Mouse (Mus musculus) liver, embryonic 13.5 days (tissue): ENCODE results near the gene Pzp. TPM values are rescaled to one million over a fixed set of nuclear protein-coding genes. Genes with fewer than 3 reads are reported as not detected.

Source experiments
- ATAC-seq: fragments of 200-750 bp; cut with Nextera tagmentation; 2 replicates; pipeline ENCODE4 v1.8.0; 2017; ENCODE audit warnings: low read depth, mild to moderate bottlenecking, moderate number of reproducible peaks, moderate library complexity
- DNase-seq: peaks from one replicate; pipeline ENCODE4 v3.0.0; 2022
- H3K27ac ChIP-seq: fragments of 300-500 bp; sonication (generic); 2 replicates; pipeline ENCODE4 v1.5.1; 2015; ENCODE audit warnings: moderate library complexity, mild to moderate bottlenecking, inconsistent platforms
- H3K27me3 ChIP-seq: fragments of 300-500 bp; sonication (generic); 2 replicates; pipeline ENCODE4 v1.6.1; 2015; ENCODE audit warnings: mild to moderate bottlenecking, inconsistent platforms
- H3K36me3 ChIP-seq: fragments of 300-500 bp; sonication (generic); 2 replicates; pipeline ENCODE4 v1.6.1; 2015; ENCODE audit warnings: mild to moderate bottlenecking, inconsistent platforms
- H3K4me1 ChIP-seq: fragments of 300-500 bp; sonication (generic); replicated peaks from 2 replicates; pipeline ENCODE4 v1.6.1; 2015; ENCODE audit warnings: inconsistent platforms
- H3K4me2 ChIP-seq: fragments of 300-500 bp; sonication (generic); 2 replicates; pipeline ENCODE4 v1.6.1; 2015; ENCODE audit warnings: inconsistent platforms, mild to moderate bottlenecking, moderate library complexity
- H3K4me3 ChIP-seq: fragments of 300-500 bp; sonication (generic); replicated peaks from 2 replicates; pipeline ENCODE4 v1.5.1; 2015; ENCODE audit warnings: mild to moderate bottlenecking, inconsistent platforms
- H3K9ac ChIP-seq: fragments of 300-500 bp; sonication (generic); 2 replicates; pipeline ENCODE4 v1.6.1; 2015; ENCODE audit warnings: mild to moderate bottlenecking, inconsistent platforms
- H3K9me3 ChIP-seq: fragments of 300-500 bp; sonication (generic); replicated peaks from 2 replicates; pipeline ENCODE4 v1.6.1; 2016; ENCODE audit warnings: inconsistent platforms
- WGBS: fragments of 180-500 bp; shearing (Covaris S2); methylation state at CpG from one replicate; pipeline ENCODE4 v1.1.7; 2015; ENCODE audit not compliant: insufficient replicate concordance; 5-methylcytosine and 5-hydroxymethylcytosine counted together
- polyA plus RNA-seq: library from polyadenylated mRNA; unstranded; fragments of >200 nt; fragmentation: Nextera tagmentation; extraction: Ambion mirVana; gene quantifications from 2 replicates; pipeline ENCODE4 v1.2.1, GENCODE M21; 2015

Pzp gene
- polyA plus RNA-seq, 1 experiment from 2014 or later, result 64.5 TPM

DNA sequence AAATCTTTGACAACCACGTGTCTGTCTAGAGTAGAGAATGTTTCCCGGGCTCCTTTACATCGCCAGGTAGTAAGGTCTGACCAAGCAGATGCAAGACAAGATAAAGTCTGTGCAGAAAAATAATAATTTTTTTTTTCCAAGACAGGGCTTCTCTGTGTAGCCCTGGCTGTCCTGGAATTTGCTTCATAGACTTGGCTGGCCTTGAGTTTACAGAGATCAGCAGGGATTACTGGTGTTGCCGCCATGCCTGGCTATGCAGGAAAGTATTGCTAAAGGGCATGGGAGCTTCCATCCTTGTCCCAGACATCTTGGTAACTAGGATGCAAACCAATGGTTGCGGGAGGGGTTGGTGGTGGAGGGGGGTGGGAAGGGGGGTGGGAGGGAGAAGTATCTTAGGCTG, 69.3 kb downstream of the Pzp start:
- Histone ChIP-seq H3K27ac (no peak overlapping the region), H3K36me3 (no peaks in the 10 kb centered on the region), H3K4me2 (no peak overlapping the region), H3K9ac (no peak overlapping the region), H3K9me3 (no peaks in the 10 kb centered on the region), H3K4me3 (no peak overlapping the region), H3K27me3 (no peaks in the 10 kb centered on the region), H3K4me1 (no peaks in the 10 kb centered on the region)
- no peak for DNase-seq
- 70% methylated on average over 5 of the region's 5 CpGs for WGBS
- ATAC-seq, result no peak

DNA sequence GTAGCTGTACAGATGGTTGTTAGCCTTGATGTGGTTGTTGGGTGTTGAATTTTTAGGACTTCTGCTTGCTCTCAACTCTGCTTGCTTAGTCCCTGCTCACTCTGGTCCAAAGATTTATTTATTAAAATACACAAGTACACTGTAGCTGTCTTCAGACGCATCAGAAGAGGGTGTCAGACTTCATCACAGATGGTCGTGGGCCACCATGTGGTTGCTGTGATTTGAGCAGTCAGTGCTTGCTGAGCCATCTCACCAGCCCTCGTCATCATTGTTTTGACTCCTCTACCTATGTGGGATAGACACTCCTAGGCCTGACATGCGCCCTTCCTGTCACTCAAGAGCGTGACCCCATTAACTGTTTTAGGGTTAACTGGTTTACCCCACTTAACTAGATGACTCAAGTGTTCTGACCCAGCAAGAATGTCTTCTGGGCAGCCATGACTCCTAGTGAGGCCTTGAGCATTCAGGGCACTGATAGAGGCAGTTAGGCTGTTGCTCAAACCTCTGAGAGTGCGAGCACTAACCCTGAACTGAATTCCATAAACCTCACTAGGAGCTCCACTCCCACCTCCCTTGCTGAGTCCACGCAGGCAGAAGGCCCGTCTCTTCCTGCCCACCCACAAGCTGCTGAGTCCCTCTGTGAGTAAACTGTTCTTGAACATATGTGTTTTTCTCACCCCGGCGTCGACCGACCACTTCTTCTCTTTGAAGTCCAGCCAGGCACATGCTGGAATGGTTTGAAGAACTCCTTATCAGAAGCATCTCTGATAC, 70.5 kb downstream of the Pzp start:
- WGBS, result 63% methylated on average over 12 of the region's 12 CpGs

DNA sequence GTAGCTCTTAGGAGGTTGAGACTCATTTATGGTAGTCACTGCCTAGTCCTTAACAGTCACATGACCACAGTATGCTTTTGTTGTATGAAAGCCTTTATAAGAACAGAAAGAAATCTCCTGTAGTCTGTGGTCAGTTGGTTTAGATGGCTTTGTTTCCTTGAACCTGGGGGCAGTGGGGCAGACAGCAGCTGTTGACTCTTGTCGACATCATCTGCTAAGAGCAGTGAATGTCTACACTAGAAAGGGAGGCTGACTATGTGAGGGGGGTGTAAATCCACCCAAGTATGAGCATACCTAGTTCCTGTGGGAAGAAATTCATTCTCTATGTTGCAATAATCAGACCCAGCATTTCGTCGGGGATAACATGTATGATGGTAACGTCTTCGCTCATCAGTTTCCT, 79.5 kb downstream of the Pzp start:
- Histone ChIP-seq H3K4me2 (no peak overlapping the region), H3K9me3 (no peaks in the 10 kb centered on the region), H3K4me3 (no peak overlapping the region), H3K27ac (no peak overlapping the region), H3K9ac (no peak overlapping the region), H3K27me3 (no peaks in the 10 kb centered on the region), H3K36me3 (no peaks in the 10 kb centered on the region), H3K4me1 (peaks cover 13% of the 10 kb centered on the region)
- ATAC-seq (no peak), DNase-seq (no peak)
- 81% methylated on average over 5 of the region's 5 CpGs for WGBS

More for the DNA sequence above, 70.5 kb downstream of the Pzp start:
- ATAC-seq (no peak), DNase-seq (no peak)
- Histone ChIP-seq H3K4me3 (no peak overlapping the region), H3K27ac (no peak overlapping the region), H3K4me2 (no peak overlapping the region), H3K4me1 (no peaks in the 10 kb centered on the region), H3K9me3 (no peaks in the 10 kb centered on the region), H3K36me3 (no peaks in the 10 kb centered on the region), H3K27me3 (no peaks in the 10 kb centered on the region), H3K9ac (no peak overlapping the region)

DNA sequence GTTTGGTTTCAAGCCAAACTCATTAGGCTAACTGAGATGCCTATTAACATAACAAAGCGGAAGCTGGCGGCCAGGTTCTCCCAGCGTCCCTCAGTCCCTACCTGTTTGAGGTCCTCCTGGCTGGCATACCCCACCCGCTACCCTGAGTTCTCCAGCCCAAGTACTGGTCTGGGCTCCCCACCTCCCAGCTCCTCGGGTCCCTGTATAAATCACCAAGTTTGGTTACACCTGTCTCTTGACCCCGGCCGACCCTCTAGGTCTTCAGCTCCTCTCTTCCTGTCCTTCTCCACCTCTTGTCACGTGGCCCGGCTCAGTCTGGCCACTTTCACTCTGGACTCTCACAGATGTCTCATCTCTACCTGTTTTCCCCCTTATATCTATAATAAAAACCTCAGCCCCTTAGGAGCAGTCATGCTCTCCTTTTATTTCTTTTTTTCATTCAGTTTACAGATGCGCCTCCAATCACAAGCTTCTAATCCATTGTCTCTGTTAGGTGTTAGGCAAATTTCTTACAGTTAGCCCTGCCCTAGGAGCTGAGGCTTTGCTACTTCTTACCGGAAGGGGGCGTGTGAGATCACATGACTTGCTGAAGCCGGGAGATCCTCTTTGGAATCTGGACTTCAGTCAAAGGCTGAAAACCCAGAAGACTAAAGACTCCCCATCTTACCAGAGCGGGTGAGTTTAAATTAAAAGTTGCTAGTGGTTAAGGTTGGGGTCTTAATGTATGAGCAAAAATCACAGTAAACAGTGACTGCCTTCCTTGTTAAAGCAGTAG, 80.6 kb downstream of the Pzp start:
- Histone ChIP-seq H3K27ac (no peak overlapping the region), H3K4me3 (peak overlapping the region; percentile 7; the same call in 1 of the 2 replicates), H3K9me3 (no peaks in the 10 kb centered on the region), H3K9ac (peak overlapping the region; percentile 18; the same call in 1 of the 2 replicates), H3K4me1 (peaks cover 13% of the 10 kb centered on the region), H3K4me2 (peak overlapping the region; percentile 47), H3K27me3 (no peaks in the 10 kb centered on the region), H3K36me3 (no peaks in the 10 kb centered on the region)
- WGBS, result 15% methylated on average over 14 of the region's 14 CpGs
- no peak for DNase-seq
- peak; percentile 62; the same call in 1 of the 2 replicates for ATAC-seq

DNA sequence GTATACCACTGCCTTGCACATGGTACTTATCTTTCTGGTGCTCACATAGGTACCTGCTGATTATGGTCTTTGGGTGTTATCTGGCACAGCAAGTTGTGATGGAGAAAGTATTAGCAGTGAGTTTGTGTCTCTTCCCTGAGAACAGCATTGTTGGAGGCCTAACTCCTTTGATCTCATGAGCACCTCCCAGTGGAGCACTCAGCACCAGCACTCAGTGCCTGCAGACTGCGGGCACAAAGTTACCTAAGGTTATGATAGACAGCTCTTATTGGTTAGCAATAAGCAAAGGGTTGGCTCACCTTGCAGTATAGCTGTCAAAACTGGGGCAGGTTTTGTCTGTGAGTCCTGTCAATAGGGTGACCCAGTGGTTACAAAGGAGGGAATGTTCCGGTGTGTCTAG, 86.3 kb downstream of the Pzp start:
- DNase-seq (peak; percentile 18), ATAC-seq (peak; percentile 4; the same call in 1 of the 2 replicates)
- H3K36me3 ChIP-seq, result peaks cover 15% of the 10 kb centered on the region
- WGBS, result 81% methylated on average over 2 of the region's 2 CpGs
- peaks cover 50% of the 10 kb centered on the region for H3K4me1 ChIP-seq
- H3K4me3 ChIP-seq, result no peak overlapping the region
- no peaks in the 10 kb centered on the region for H3K27me3 ChIP-seq
- H3K27ac ChIP-seq, result no peak overlapping the region
- no peaks in the 10 kb centered on the region for H3K9me3 ChIP-seq
- H3K9ac ChIP-seq, result no peak overlapping the region
- no peak overlapping the region for H3K4me2 ChIP-seq

DNA sequence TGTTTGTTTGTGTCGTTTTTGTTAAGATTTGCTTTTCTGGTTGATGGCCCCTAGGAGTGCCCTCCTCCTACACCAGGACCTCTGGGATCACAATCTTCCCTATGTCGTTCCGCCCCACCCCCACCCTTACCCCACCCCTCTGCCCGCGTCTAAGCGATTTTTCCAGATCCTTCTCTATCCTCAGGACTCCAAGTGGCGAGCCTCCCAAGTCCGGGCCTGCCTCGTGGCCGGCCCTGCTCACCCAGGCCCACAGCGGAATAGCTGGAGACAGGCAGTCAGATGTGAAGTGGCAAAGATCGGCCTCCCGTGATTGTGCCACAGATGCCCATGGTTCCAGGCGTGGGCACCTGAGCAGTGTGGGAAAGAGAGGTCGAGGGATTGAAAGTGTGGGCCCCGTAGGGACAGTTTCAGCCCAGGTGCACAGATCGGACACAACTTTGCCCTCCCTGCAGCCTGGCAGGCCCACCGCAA, 87.6 kb downstream of the Pzp start:
- Histone ChIP-seq H3K4me1 (peaks cover 47% of the 10 kb centered on the region), H3K9ac (peak overlapping the region; percentile 96), H3K27ac (peak overlapping the region; percentile 67), H3K4me3 (peak overlapping the region; percentile 93), H3K9me3 (no peaks in the 10 kb centered on the region), H3K27me3 (no peaks in the 10 kb centered on the region), H3K36me3 (peaks cover 29% of the 10 kb centered on the region), H3K4me2 (peak overlapping the region; percentile 99)
- peak; percentile 52 for ATAC-seq
- DNase-seq, result peak; percentile 27
- 20% methylated on average over 18 of the region's 18 CpGs for WGBS

DNA sequence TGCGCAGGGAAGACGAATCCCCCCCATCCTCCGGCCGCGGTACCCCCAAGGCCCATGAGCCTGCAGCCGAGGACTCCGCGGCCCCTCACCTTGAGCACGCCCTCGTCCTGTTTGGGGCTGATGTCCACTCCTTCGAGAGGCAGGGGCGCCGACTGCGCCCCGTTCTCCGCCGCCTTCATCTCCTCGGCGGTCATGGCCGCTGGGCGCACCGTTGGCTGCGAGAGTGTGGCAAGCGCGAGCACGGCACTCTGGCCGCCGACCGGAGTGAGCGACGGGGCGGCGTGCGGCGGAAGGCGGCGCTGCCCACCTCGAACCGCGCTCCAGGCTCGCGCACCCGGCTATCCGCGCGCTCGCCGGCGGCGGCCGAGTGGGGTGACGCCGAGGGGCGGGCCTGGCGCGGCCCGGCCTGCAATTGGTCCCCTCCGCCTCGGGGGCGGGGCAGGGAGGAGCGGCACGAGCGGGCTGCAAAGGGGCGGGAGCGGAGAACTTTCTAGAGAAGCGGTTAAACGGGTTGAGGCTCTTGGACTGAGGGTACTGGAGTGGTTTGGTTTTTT, 88.1 kb downstream of the Pzp start, which contains the start of gene Fkbp4:
Fkbp4 (minus strand) TSS at position 361 of the 554 bp plus-strand sequence.
- peak; percentile 93 for DNase-seq
- Histone ChIP-seq H3K4me1 (peaks cover 47% of the 10 kb centered on the region), H3K9ac (peak within 1 kb of the TSS; percentile 96), H3K4me3 (peak within 1 kb of the TSS; percentile 93), H3K27me3 (no peaks in the 10 kb centered on the region), H3K9me3 (no peaks in the 10 kb centered on the region), H3K36me3 (peaks cover 34% of the 10 kb centered on the region), H3K4me2 (peak within 1 kb of the TSS; percentile 99), H3K27ac (peak within 1 kb of the TSS; percentile 90)
- under 1% methylated on average over 67 of the region's 67 CpGs for WGBS
- ATAC-seq, result peak; percentile 93

DNA sequence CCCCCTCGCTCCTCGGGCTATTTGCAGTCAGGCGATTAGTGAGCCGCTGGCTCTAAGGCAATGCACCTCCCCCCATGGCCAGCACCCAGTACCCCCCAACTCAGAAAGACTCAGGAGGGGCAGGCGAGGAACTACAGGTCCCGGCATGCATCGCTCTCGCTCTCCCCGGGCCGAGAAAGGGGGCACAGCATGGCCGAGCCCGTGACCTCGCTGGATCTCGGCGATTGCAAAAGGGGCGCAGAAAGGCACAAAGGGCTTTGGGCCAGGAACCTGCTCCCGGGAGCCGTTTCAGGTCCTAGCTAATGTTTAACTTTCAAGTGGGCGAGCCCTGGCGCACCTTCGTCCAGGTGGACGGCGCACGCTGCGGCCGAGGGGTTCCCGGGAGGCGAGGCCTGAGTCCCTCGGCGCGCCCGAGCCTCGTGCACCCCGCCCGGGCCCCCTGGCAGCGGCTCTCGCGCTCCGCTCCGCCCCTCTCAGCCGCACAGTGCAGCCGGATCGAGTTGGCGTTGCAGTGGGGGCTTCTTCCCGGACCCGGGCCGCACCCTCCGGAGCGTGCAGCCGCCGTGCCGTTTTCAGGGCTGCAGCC, 88.7 kb downstream of the Pzp start:
- ATAC-seq (peak; percentile 70), DNase-seq (peak; percentile 52)
- H3K4me3 ChIP-seq, result peak overlapping the region; percentile 93
- H3K36me3 ChIP-seq, result peaks cover 40% of the 10 kb centered on the region
- under 1% methylated on average over 52 of the region's 52 CpGs for WGBS
- peak overlapping the region; percentile 90 for H3K27ac ChIP-seq
- no peaks in the 10 kb centered on the region for H3K27me3 ChIP-seq
- no peaks in the 10 kb centered on the region for H3K9me3 ChIP-seq
- peak overlapping the region; percentile 96 for H3K9ac ChIP-seq
- peak overlapping the region; percentile 99 for H3K4me2 ChIP-seq
- H3K4me1 ChIP-seq, result peaks cover 47% of the 10 kb centered on the region

DNA sequence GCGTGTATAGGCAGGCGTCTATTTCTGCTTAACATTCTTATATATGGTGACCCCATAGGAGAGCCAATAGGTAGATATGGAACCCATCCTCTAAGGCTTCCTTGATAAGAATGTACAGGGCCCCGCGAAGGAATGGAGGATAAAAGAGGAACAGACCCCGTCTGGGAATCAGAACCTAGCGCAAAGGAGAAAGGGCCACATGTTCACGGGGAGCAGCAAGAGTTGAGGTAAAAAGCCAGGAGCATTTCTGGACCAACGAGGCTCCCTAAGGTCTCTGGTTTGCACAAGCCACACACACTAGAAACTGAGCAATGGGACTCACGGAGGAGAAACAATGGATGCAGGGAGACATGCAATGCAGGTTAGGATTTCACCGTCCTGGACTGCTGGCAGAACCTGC, 89.2 kb downstream of the Pzp start:
- DNase-seq (no peak), ATAC-seq (no peak)
- Histone ChIP-seq H3K4me2 (peak overlapping the region; percentile 99), H3K27ac (peak overlapping the region; percentile 90), H3K9ac (peak overlapping the region; percentile 96), H3K27me3 (no peaks in the 10 kb centered on the region), H3K36me3 (peaks cover 45% of the 10 kb centered on the region), H3K9me3 (no peaks in the 10 kb centered on the region), H3K4me3 (peak overlapping the region; percentile 93), H3K4me1 (peaks cover 47% of the 10 kb centered on the region)
- under 1% methylated on average over 10 of the region's 10 CpGs for WGBS

DNA sequence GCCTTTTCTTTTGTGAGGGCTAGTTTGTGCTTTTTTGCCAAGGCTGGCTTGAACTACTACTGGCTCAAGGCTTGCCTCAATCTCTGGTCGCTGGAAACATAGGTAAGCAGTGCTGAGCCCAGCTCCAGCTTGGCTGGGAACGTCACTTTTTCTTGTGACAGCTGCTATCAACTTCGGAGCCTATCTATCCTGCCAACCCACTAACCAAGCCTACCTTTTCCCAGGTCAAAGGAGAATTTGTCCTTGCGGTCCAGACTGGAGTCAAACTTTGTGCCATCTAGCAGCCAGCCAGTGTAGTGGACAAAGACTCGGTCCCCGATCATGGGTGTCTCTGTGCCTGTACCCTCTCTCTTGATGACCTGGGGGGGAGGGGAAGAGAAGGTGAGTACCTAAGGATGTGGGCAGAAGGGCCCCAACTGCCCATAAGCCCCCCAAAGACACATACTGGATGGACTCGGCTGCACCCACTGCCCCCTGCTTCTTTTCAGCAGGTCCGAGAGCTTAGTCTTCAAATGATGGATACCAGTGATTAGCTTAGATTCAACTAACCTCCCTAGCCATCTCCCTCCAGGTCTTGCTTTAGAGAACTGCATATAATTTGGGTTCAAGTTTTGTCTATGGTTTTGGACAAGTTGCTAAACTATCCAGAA, 90.0 kb downstream of the Pzp start:
- H3K4me3 ChIP-seq, result peak overlapping the region; percentile 93
- no peaks in the 10 kb centered on the region for H3K9me3 ChIP-seq
- peaks cover 53% of the 10 kb centered on the region for H3K36me3 ChIP-seq
- WGBS, result 78% methylated on average over 8 of the region's 8 CpGs
- ATAC-seq, result no peak
- DNase-seq, result no peak
- H3K27me3 ChIP-seq, result no peaks in the 10 kb centered on the region
- H3K4me1 ChIP-seq, result peaks cover 47% of the 10 kb centered on the region
- no peak overlapping the region for H3K27ac ChIP-seq
- H3K4me2 ChIP-seq, result peak overlapping the region; percentile 99
- H3K9ac ChIP-seq, result peak overlapping the region; percentile 96
